Mouse (Mus musculus): ENCODE data around the gene Ttyh3. TPM values are rescaled to one million over a fixed set of nuclear protein-coding genes. Genes with fewer than 3 reads are reported as not detected.
A peak's percentile ranks its signal among the peaks of the same experiment; 100 is the strongest.

Gene Ttyh3
- polyA plus RNA-seq, 1 experiment from 2014 or later: 42.1 TPM

GRCm38 (mm10) chr5:140623791-140624190 lies 25.0 kb downstream of the Ttyh3 start:
- peaks cover 12% of the 10 kb centered on the region for H3K9me3 ChIP-seq
- H3K4me2 ChIP-seq (replicated peaks): no peak overlapping the region
- no peak overlapping the region for H3K4me3 ChIP-seq
- no peaks in the 10 kb centered on the region for H3K27me3 ChIP-seq
- H3K36me3 ChIP-seq: peaks cover 76% of the 10 kb centered on the region
- no peak overlapping the region for H3K9ac ChIP-seq
- no peak for ATAC-seq (ENCODE audit: low FRiP score, low read depth)
- H3K27ac ChIP-seq: no peak overlapping the region; the same call in 1 of the 2 replicates
- peaks cover 16% of the 10 kb centered on the region; the same call in 1 of the 2 replicates for H3K4me1 ChIP-seq
- 79% methylated on average over 4 of the region's 4 CpGs for WGBS

GRCm38 (mm10) chr5:140622978-140623670 lies 25.7 kb downstream of the Ttyh3 start:
- WGBS: 90% methylated on average over 23 of the region's 23 CpGs
- Histone ChIP-seq H3K27me3 (no peaks in the 10 kb centered on the region), H3K4me2 (replicated peaks) (no peak overlapping the region), H3K4me3 (no peak overlapping the region), H3K9me3 (peaks cover 6% of the 10 kb centered on the region), H3K4me1 (peaks cover 16% of the 10 kb centered on the region; the same call in 1 of the 2 replicates), H3K27ac (no peak overlapping the region), H3K36me3 (peaks cover 69% of the 10 kb centered on the region), H3K9ac (no peak overlapping the region)
- no peak for ATAC-seq (ENCODE audit: low FRiP score, low read depth)

GRCm38 (mm10) chr5:140621517-140621916 lies 27.3 kb downstream of the Ttyh3 start:
- ATAC-seq (ENCODE audit: low FRiP score, low read depth): no peak
- Histone ChIP-seq H3K4me3 (no peak overlapping the region), H3K4me1 (peaks cover 16% of the 10 kb centered on the region; the same call in 1 of the 2 replicates), H3K36me3 (peaks cover 53% of the 10 kb centered on the region), H3K27me3 (no peaks in the 10 kb centered on the region), H3K9ac (no peak overlapping the region; the same call in 1 of the 2 replicates), H3K4me2 (replicated peaks) (no peak overlapping the region), H3K9me3 (no peaks in the 10 kb centered on the region), H3K27ac (peak overlapping the region; percentile 28; the same call in 1 of the 2 replicates)
- 74% methylated on average over 10 of the region's 10 CpGs for WGBS

GRCm38 (mm10) chr5:140621092-140621491 lies 27.7 kb downstream of the Ttyh3 start:
- H3K27me3 ChIP-seq: no peaks in the 10 kb centered on the region
- no peak overlapping the region for H3K4me3 ChIP-seq
- ATAC-seq (ENCODE audit: low FRiP score, low read depth): no peak
- no peak overlapping the region for H3K4me2 ChIP-seq (replicated peaks)
- peaks cover 16% of the 10 kb centered on the region; the same call in 1 of the 2 replicates for H3K4me1 ChIP-seq
- peaks cover 49% of the 10 kb centered on the region for H3K36me3 ChIP-seq
- no peak overlapping the region for H3K9ac ChIP-seq
- peak overlapping the region; percentile 28; the same call in 1 of the 2 replicates for H3K27ac ChIP-seq
- 75% methylated on average over 9 of the region's 9 CpGs for WGBS
- H3K9me3 ChIP-seq: no peaks in the 10 kb centered on the region

- Histone ChIP-seq H3K4me2 (replicated peaks) (no peak overlapping the region), H3K4me1 (peaks cover 16% of the 10 kb centered on the region; the same call in 1 of the 2 replicates), H3K27me3 (no peaks in the 10 kb centered on the region), H3K4me3 (no peak overlapping the region), H3K9ac (no peak overlapping the region), H3K36me3 (peaks cover 42% of the 10 kb centered on the region), H3K27ac (no peak overlapping the region; the same call in 1 of the 2 replicates), H3K9me3 (no peaks in the 10 kb centered on the region)
- 0 out of 2 replicates have a peak, but pooled peaks have one; percentile 20 for ATAC-seq (ENCODE audit: low FRiP score, low read depth)
- WGBS: 60% methylated on average over 7 of the region's 7 CpGs
Observed at GRCm38 (mm10) chr5:140619895-140620736, 28.7 kb downstream of the Ttyh3 start.

- Histone ChIP-seq H3K9ac (no peak overlapping the region), H3K36me3 (peaks cover 37% of the 10 kb centered on the region), H3K27me3 (no peaks in the 10 kb centered on the region; the same call in 1 of the 2 replicates), H3K9me3 (no peaks in the 10 kb centered on the region), H3K4me2 (replicated peaks) (no peak overlapping the region), H3K4me1 (peaks cover 16% of the 10 kb centered on the region; the same call in 1 of the 2 replicates), H3K27ac (no peak overlapping the region; the same call in 1 of the 2 replicates), H3K4me3 (no peak overlapping the region)
- peak; percentile 4; the same call in 1 of the 2 replicates for ATAC-seq (ENCODE audit: low FRiP score, low read depth)
- 25% methylated on average over 6 of the region's 6 CpGs for WGBS
Observed at GRCm38 (mm10) chr5:140619151-140619771, 29.6 kb downstream of the Ttyh3 start.

- Histone ChIP-seq H3K4me1 (peaks cover 16% of the 10 kb centered on the region; the same call in 1 of the 2 replicates), H3K9me3 (no peaks in the 10 kb centered on the region), H3K4me3 (no peak overlapping the region), H3K27me3 (peaks cover 1% of the 10 kb centered on the region), H3K36me3 (peaks cover 26% of the 10 kb centered on the region), H3K4me2 (replicated peaks) (no peak overlapping the region), H3K27ac (no peak overlapping the region), H3K9ac (no peak overlapping the region)
- ATAC-seq (ENCODE audit: low FRiP score, low read depth): no peak
- 78% methylated on average over 5 of the region's 5 CpGs for WGBS
Observed at GRCm38 (mm10) chr5:140617714-140618113, 31.1 kb downstream of the Ttyh3 start.

- WGBS: 63% methylated on average over 9 of the region's 9 CpGs
- Histone ChIP-seq H3K27me3 (peaks cover 12% of the 10 kb centered on the region), H3K4me1 (peaks cover 20% of the 10 kb centered on the region), H3K36me3 (peaks cover 15% of the 10 kb centered on the region), H3K4me2 (replicated peaks) (no peak overlapping the region), H3K4me3 (no peak overlapping the region), H3K9ac (no peak overlapping the region), H3K27ac (no peak overlapping the region), H3K9me3 (no peaks in the 10 kb centered on the region)
- ATAC-seq (ENCODE audit: low FRiP score, low read depth): no peak
Observed at GRCm38 (mm10) chr5:140616691-140617090, 32.1 kb downstream of the Ttyh3 start.

GRCm38 (mm10) chr5:140616110-140616503 lies 32.7 kb downstream of the Ttyh3 start:
- Histone ChIP-seq H3K9me3 (no peaks in the 10 kb centered on the region), H3K4me2 (replicated peaks) (no peak overlapping the region), H3K4me1 (peaks cover 25% of the 10 kb centered on the region), H3K36me3 (peaks cover 10% of the 10 kb centered on the region; the same call in 1 of the 2 replicates), H3K27ac (no peak overlapping the region), H3K9ac (no peak overlapping the region), H3K27me3 (peaks cover 17% of the 10 kb centered on the region), H3K4me3 (no peak overlapping the region)
- no peak for ATAC-seq (ENCODE audit: low FRiP score, low read depth)
- WGBS: 83% methylated on average over 6 of the region's 6 CpGs

GRCm38 (mm10) chr5:140615321-140616109 lies 33.3 kb downstream of the Ttyh3 start:
- Histone ChIP-seq H3K27me3 (peaks cover 22% of the 10 kb centered on the region), H3K9me3 (no peaks in the 10 kb centered on the region), H3K36me3 (peaks cover 8% of the 10 kb centered on the region; the same call in 1 of the 2 replicates), H3K9ac (no peak overlapping the region), H3K27ac (no peak overlapping the region), H3K4me3 (no peak overlapping the region), H3K4me1 (peaks cover 25% of the 10 kb centered on the region), H3K4me2 (replicated peaks) (no peak overlapping the region)
- no peak for ATAC-seq (ENCODE audit: low FRiP score, low read depth)
- 84% methylated on average over 10 of the region's 10 CpGs for WGBS

- H3K4me1 ChIP-seq: peaks cover 27% of the 10 kb centered on the region
- H3K4me2 ChIP-seq (replicated peaks): no peak overlapping the region
- H3K27me3 ChIP-seq: peaks cover 28% of the 10 kb centered on the region
- no peak overlapping the region for H3K27ac ChIP-seq
- H3K4me3 ChIP-seq: no peak overlapping the region
- peaks cover 8% of the 10 kb centered on the region; the same call in 1 of the 2 replicates for H3K36me3 ChIP-seq
- no peak for ATAC-seq (ENCODE audit: low FRiP score, low read depth)
- no peaks in the 10 kb centered on the region for H3K9me3 ChIP-seq
- H3K9ac ChIP-seq: no peak overlapping the region
- WGBS: 80% methylated on average over 4 of the region's 4 CpGs
Observed at GRCm38 (mm10) chr5:140614837-140615236, 34.0 kb downstream of the Ttyh3 start.
